Mouse (Mus musculus) megakaryocyte, adult 5-6 weeks (primary cell): ENCODE results near the gene Msmo1. TPM values are rescaled to one million over a fixed set of nuclear protein-coding genes. Genes with fewer than 3 reads are reported as not detected.
A peak's percentile ranks its signal among the peaks of the same experiment; 100 is the strongest.

Experiments
- ATAC-seq: 2 replicates; pipeline ENCODE4 v1.8.0; 2016; ENCODE audit warnings: mild to moderate bottlenecking, inconsistent platforms; ENCODE audit not compliant: poor library complexity, severe bottlenecking
- total RNA-seq, 2 experiments: library from RNA; stranded (forward) in 1 of 2; stranded (reverse) in 1 of 2; fragments of 153-499, 151-499 nt in 1 of 2; fragments of 221-1000, 200-1000 nt in 1 of 2; gene quantifications; 2 replicates each; pipeline versions ENCODE4 v1.2.3 to v1.2.4; 2015 to 2017

The Msmo1 gene
- total RNA-seq, 2 experiments from 2014 or later: 50.1 to 100 TPM

DNA sequence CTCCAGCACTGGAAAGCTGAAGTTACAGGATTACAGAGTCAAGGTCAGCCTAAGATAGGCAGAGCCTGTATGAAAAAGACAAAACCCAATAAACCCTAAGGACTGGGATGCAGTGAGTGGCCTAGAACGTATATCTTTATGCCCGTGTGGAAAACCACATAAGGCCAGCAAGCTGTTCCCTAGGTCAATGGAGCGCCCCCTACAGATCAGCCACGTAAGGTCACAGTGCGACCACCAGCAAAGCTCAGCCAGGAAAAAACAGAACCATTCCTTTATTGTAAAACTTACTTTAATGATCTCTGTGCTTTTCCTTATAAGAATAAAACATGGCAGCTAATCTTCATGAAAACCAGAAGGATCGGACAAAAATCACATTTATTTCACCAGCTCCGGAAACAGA is 15.7 kb downstream of the Msmo1 start:
- no peak for ATAC-seq

- no peak for ATAC-seq
These were observed 21.1 kb downstream of the Msmo1 start for GRCm38 (mm10) chr8:64712499-64712898.

- no peak for ATAC-seq
These were observed 22.0 kb downstream of the Msmo1 start for GRCm38 (mm10) chr8:64711544-64711943.

DNA sequence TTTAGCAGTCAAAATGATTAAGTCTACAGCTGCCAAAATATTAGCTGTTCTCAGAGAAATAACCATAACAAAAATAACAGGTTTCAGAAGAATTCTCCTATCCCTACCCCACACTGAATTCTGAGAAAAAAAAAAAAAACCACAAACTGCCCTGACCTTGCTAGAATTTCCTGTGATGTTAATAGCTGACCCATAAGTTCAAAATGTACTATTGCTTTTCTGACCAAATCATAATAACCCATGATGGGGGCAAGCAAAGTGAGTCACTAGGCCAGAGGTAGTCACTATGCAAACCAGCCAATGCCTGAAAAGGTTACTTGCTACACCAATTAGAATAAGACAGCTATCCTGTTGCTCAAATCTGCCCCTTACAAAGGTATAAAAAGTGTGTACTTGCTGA is 26.1 kb downstream of the Msmo1 start:
- ATAC-seq: no peak

DNA sequence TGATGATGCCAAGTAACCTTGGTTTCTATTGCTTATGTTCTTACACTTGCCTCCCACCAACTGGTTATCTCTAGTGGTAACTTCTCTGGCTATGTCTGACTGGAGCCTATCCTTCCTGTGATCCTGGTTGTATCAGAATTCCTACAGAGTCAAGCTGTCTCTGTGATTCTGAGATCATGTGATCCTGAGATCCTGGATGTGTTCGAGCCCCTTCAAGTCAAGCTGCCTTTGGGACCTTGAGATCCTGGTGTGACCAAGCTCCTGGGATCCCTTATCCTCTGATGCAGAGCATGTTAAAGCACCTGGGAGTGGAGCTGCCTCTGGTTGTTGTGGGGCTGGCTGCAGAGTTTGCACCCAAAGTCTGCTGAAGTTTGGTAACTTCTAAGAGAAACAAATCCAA is 30.4 kb downstream of the Msmo1 start:
- no peak for ATAC-seq

DNA sequence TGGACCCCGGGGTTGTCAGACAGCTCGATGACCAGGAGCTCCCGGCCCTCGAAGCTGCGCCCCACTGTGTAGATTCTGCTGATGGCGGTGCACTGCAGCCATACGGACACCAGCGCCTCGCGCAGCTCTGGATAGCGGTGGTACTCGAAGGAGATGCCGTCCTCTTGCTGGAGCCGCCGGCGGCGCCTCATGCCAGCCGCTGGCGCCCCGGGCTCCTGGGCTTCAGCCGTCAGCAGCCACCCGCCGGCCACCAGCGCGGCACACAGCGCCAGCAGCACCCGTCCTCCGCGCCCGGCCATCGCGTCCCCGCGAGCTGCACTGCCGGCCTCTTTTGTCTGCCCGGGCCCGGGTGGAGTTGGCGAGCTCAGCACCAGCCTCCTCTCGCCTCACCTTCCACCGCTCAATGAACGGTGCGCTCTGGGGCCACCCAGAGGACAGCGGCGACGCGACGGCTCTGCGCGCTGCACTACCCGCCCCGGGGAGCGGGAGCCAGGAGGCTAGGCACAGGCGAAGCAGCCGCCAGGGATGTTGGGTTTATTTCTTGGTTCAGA is 40.9 kb downstream of the Msmo1 start, which contains the start of gene Cpe:
Gene Cpe, minus strand, starts transcription at position 404 of the 551 bp plus-strand sequence.
- ATAC-seq: peak; percentile 43; the same call in 1 of the 2 replicates

- ATAC-seq: no peak
These were observed 41.8 kb downstream of the Msmo1 start for GRCm38 (mm10) chr8:64691591-64692401.

GRCm38 (mm10) chr8:64690845-64691244 is 42.7 kb downstream of the Msmo1 start:
- no peak for ATAC-seq

GRCm38 (mm10) chr8:64690306-64690705 is 43.3 kb downstream of the Msmo1 start:
- no peak for ATAC-seq

DNA sequence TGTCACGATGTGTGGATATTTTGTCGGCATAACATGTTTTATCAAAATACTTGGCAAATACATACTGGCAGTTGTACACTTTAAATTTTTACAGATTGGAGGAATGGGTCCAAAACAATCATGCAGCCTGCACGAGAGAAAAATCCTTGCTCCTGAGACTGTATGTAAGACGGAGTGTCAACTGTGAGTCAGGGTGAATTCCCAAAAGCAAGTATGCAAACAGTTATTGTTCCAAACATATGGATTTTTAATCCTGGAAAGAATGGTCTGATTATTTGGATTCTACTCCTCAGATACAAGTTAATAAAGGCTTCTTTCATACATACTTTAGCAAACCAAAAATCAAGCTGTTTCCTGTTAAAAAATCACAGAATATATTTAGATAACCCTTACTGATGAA is 44.9 kb downstream of the Msmo1 start:
- ATAC-seq: no peak

GRCm38 (mm10) chr8:64688161-64688560 is 45.4 kb downstream of the Msmo1 start:
- no peak for ATAC-seq

GRCm38 (mm10) chr8:64682501-64682900 is 51.1 kb downstream of the Msmo1 start:
- ATAC-seq: no peak

DNA sequence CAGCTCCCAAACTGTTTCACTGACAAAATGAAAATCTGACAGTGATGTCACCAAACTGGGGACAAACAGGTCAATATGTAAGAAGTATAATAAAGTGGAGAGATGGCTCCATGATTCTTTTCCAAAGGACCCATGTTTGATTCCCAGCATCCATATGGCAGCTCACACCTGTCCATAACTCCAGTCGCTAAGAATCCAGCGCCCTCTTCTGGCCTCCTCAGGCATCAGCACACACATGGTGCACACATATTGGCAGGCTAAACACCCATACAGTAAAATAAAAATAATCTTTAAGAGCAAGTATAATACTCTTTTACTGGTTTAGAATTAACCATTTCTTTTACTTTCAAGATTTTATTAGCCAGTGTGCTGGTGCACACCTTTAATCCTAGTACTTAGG is 57.2 kb downstream of the Msmo1 start:
- no peak for ATAC-seq

- ATAC-seq: no peak
These were observed 58.5 kb downstream of the Msmo1 start for GRCm38 (mm10) chr8:64674951-64675585.

- ATAC-seq: no peak
These were observed 60.7 kb downstream of the Msmo1 start for GRCm38 (mm10) chr8:64672920-64673319.

GRCm38 (mm10) chr8:64671937-64672336 is 61.7 kb downstream of the Msmo1 start:
- no peak for ATAC-seq

Other genes starting within 250 kb of the Msmo1 start
- gene Cpe, start 40.7 kb downstream of the Msmo1 start, total RNA-seq (2015): not detected in 2 replicates
- gene Cpe, start 40.7 kb downstream of the Msmo1 start, total RNA-seq (2017): 0.33 TPM in 1 of 2 replicates, not detected in the other
- 17.5 and 18.8 TPM in 2 replicates for gene Klhl2, start 116.2 kb upstream of the Msmo1 start, total RNA-seq (2015)
- gene Klhl2, start 116.2 kb upstream of the Msmo1 start, total RNA-seq (2017): 20.9 and 23.1 TPM in 2 replicates
- gene Tmem192, start 213.4 kb upstream of the Msmo1 start, total RNA-seq (2015): 39.3 and 41.4 TPM in 2 replicates
- 18.1 and 22.8 TPM in 2 replicates for gene Tmem192, start 213.4 kb upstream of the Msmo1 start, total RNA-seq (2017)